Mouse (Mus musculus): ENCODE results near the gene Anpep. TPM values are rescaled to one million over a fixed set of nuclear protein-coding genes. Genes with fewer than 3 reads are reported as not detected.

Anpep gene
- total RNA-seq, 2 experiments from 2014 or later, result 5.6 to 6.0 TPM

Other genes starting within 250 kb of the Anpep start
- gene Rhcg, start 243.4 kb downstream of the Anpep start, total RNA-seq (2021), result 1 to 10 TPM; 1.4 to 3.2 TPM
- gene Ticrr, start 200.9 kb downstream of the Anpep start, total RNA-seq (2021), result 1 to 10 TPM in 1 of 2 experiments, under 1 TPM in 1; 0.96 to 1.3 TPM
- gene Kif7, start 145.3 kb downstream of the Anpep start, total RNA-seq (2021), result 1 to 10 TPM; 3.7 to 3.8 TPM
- under 1 TPM; 0.18 to 0.22 TPM for gene Plin1, start 128.2 kb downstream of the Anpep start, total RNA-seq (2021)
- gene Pex11a, start 117.9 kb downstream of the Anpep start, total RNA-seq (2021), result 10 to 100 TPM; 10.4 to 11.7 TPM
- gene Wdr93, start 117.9 kb downstream of the Anpep start, total RNA-seq (2021), result under 1 TPM; 0.21 to 0.25 TPM
- gene Mesp1, start 67.3 kb downstream of the Anpep start, total RNA-seq (2021), result under 1 TPM in 1 of 2 experiments, not detected in 1; 0.57 TPM
- 1 to 10 TPM; 1.6 to 1.8 TPM for gene Mesp2, start 50.3 kb downstream of the Anpep start, total RNA-seq (2021)
- 10 to 100 TPM; 46.5 to 51.3 TPM for gene Ap3s2, start 59.6 kb upstream of the Anpep start, total RNA-seq (2021)
- gene Arpin, start 74.3 kb upstream of the Anpep start, total RNA-seq (2021), result 10 to 100 TPM; 12.2 to 13.1 TPM
- 10 to 100 TPM; 18.3 to 19.8 TPM for gene Zfp710, start 163.8 kb upstream of the Anpep start, total RNA-seq (2021)